Mouse (Mus musculus) E14TG2a.4 (cell line): ENCODE data around the gene Usp24.

Experiments used
- CTCF ChIP-seq: conservative IDR thresholded peaks from 2 replicates; pipeline ENCODE4 v1.5.1; 2014; ENCODE audit warnings: low read length
- NANOG ChIP-seq: IDR thresholded peaks from 2 replicates; pipeline ENCODE4 v1.6.1; 2014; ENCODE audit warnings: borderline replicate concordance, low read length, mixed read lengths
- POU5F1 ChIP-seq: IDR thresholded peaks from 2 replicates; pipeline ENCODE4 v1.6.1; 2014; ENCODE audit warnings: low read length, borderline replicate concordance

GRCm38 (mm10) chr4:106422597-106422996 lies 106.6 kb downstream of the Usp24 start:
- TF ChIP-seq CTCF = no peak
- no peak for TF ChIP-seq NANOG
- TF ChIP-seq POU5F1 = no peak
